Mouse (Mus musculus): ENCODE data around the gene Rragb.
"Not testable (repeated sequence)": the region's sequence is repeated elsewhere in the genome, so short reads cannot be mapped to it uniquely, and the experiment has no call there.

Gene Rragb

GRCm38 (mm10) chrX:153139734-153140515 is at the start of gene Rragb:
Gene Rragb, plus strand, starts transcription at chrX:153139981.
- in situ Hi-C loops (cut with MboI): no loop called here

- in situ Hi-C loops (cut with MboI): no loop called here
Measured at GRCm38 (mm10) chrX:153118486-153118885, 21.3 kb upstream of the Rragb start, which contains the start of gene Foxr2. Gene Foxr2, plus strand, starts transcription at chrX:153118786.

GRCm38 (mm10) chrX:153119013-153119412 is 20.8 kb upstream of the Rragb start:
- in situ Hi-C loops (cut with MboI): no loop called here

GRCm38 (mm10) chrX:153142656-153143055 is 2.9 kb downstream of the Rragb start:
- in situ Hi-C loops (cut with MboI): no loop called here

- in situ Hi-C loops (cut with MboI): no loop called here
Measured at GRCm38 (mm10) chrX:153151766-153152165, 12.0 kb downstream of the Rragb start.

GRCm38 (mm10) chrX:153155322-153155721 is 15.5 kb downstream of the Rragb start:
- in situ Hi-C loops (cut with MboI): no loop called here

- in situ Hi-C loops (cut with MboI): no loop called here
Measured at GRCm38 (mm10) chrX:153174786-153175185, 35.0 kb downstream of the Rragb start.

GRCm38 (mm10) chrX:153182221-153182620 is 42.4 kb downstream of the Rragb start:
- in situ Hi-C loops (cut with MboI): no loop called here

- in situ Hi-C loops (cut with MboI): not testable (repeated sequence)
Measured at GRCm38 (mm10) chrX:153199185-153199584, 59.4 kb downstream of the Rragb start.

- in situ Hi-C loops (cut with MboI): no loop called here
Measured at GRCm38 (mm10) chrX:153211101-153211500, 71.3 kb downstream of the Rragb start.

All from mature B cell (primary cell).